Mouse (Mus musculus) erythroblast, embryonic 14.5 days (primary cell): Measurements from ENCODE around the gene Cbx7. TPM values are rescaled to one million over a fixed set of nuclear protein-coding genes. Genes with fewer than 3 reads are reported as not detected.
A peak's percentile ranks its signal among the peaks of the same experiment; 100 is the strongest.

Experiments used
- H3K27me3 ChIP-seq: 2 replicates; pipeline ENCODE4 v1.6.1; 2012; ENCODE audit warnings: inconsistent platforms; ENCODE audit not compliant: control insufficient read depth
- H3K36me3 ChIP-seq: 2 replicates; pipeline ENCODE4 v1.6.1; 2012; ENCODE audit warnings: mild to moderate bottlenecking, inconsistent platforms; ENCODE audit not compliant: control insufficient read depth
- H3K4me1 ChIP-seq: 2 replicates; pipeline ENCODE4 v1.6.1; 2012; ENCODE audit warnings: inconsistent platforms; ENCODE audit not compliant: control insufficient read depth
- H3K4me3 ChIP-seq: replicated peaks from 2 replicates; pipeline ENCODE3; 2012; ENCODE audit warnings: moderate library complexity, mild to moderate bottlenecking, inconsistent platforms
- H3K9me3 ChIP-seq: 2 replicates; pipeline ENCODE4 v1.6.1; 2012; ENCODE audit warnings: low read length, inconsistent platforms, mixed read lengths; ENCODE audit not compliant: control insufficient read depth
- GATA1 ChIP-seq: IDR thresholded peaks from 2 replicates; pipeline ENCODE4 v1.6.1; 2012; ENCODE audit warnings: low read length, inconsistent platforms, mixed read lengths
- TAL1 ChIP-seq: IDR thresholded peaks from 3 replicates; pipeline ENCODE4 v1.6.1; 2012; ENCODE audit warnings: low read length, inconsistent platforms, mixed read lengths
- polyA plus RNA-seq: library from polyadenylated mRNA; stranded (reverse); fragments of >175 nt; gene quantifications from 2 replicates; pipeline ENCODE4 v1.2.3, GENCODE M21; 2012

Cbx7 gene
- polyA plus RNA-seq, 1 experiment, result 0.50 TPM

- TF ChIP-seq GATA1 (no peak), TAL1 (no peak)
- Histone ChIP-seq H3K4me3 (peak overlapping the region; percentile 38), H3K4me1 (peaks cover 24% of the 10 kb centered on the region), H3K9me3 (peaks cover 2% of the 10 kb centered on the region; the same call in 1 of the 2 replicates), H3K27me3 (peaks cover 70% of the 10 kb centered on the region), H3K36me3 (no peaks in the 10 kb centered on the region)
Measured at GRCm38 (mm10) chr15:80013256-80014030, 42.5 kb upstream of the Cbx7 start.

GRCm38 (mm10) chr15:80012527-80013201 is 41.7 kb upstream of the Cbx7 start:
- Histone ChIP-seq H3K4me1 (peaks cover 24% of the 10 kb centered on the region), H3K9me3 (peaks cover 2% of the 10 kb centered on the region; the same call in 1 of the 2 replicates), H3K27me3 (peaks cover 71% of the 10 kb centered on the region), H3K36me3 (no peaks in the 10 kb centered on the region), H3K4me3 (peak overlapping the region; percentile 38)
- TF ChIP-seq GATA1 (no peak), TAL1 (no peak)

- no peaks in the 10 kb centered on the region for H3K36me3 ChIP-seq
- H3K9me3 ChIP-seq, result peaks cover 2% of the 10 kb centered on the region; the same call in 1 of the 2 replicates
- peaks cover 71% of the 10 kb centered on the region for H3K27me3 ChIP-seq
- peaks cover 23% of the 10 kb centered on the region for H3K4me1 ChIP-seq
- peak overlapping the region; percentile 38 for H3K4me3 ChIP-seq
- no peak for TF ChIP-seq TAL1
- no peak for TF ChIP-seq GATA1
Measured at GRCm38 (mm10) chr15:80011778-80012526, 41.0 kb upstream of the Cbx7 start.

GRCm38 (mm10) chr15:80011194-80011593 is 40.3 kb upstream of the Cbx7 start:
- peaks cover 75% of the 10 kb centered on the region for H3K27me3 ChIP-seq
- H3K36me3 ChIP-seq, result no peaks in the 10 kb centered on the region
- TF ChIP-seq GATA1 (no peak), TAL1 (no peak)
- no peak overlapping the region for H3K4me3 ChIP-seq
- peaks cover 2% of the 10 kb centered on the region; the same call in 1 of the 2 replicates for H3K9me3 ChIP-seq
- H3K4me1 ChIP-seq, result peaks cover 16% of the 10 kb centered on the region

GRCm38 (mm10) chr15:80010182-80010558 is 39.3 kb upstream of the Cbx7 start:
- no peaks in the 10 kb centered on the region for H3K36me3 ChIP-seq
- H3K27me3 ChIP-seq, result peaks cover 74% of the 10 kb centered on the region
- TF ChIP-seq TAL1 (no peak), GATA1 (no peak)
- peaks cover 2% of the 10 kb centered on the region; the same call in 1 of the 2 replicates for H3K9me3 ChIP-seq
- no peak overlapping the region for H3K4me3 ChIP-seq
- peaks cover 7% of the 10 kb centered on the region for H3K4me1 ChIP-seq

- peaks cover 6% of the 10 kb centered on the region for H3K4me1 ChIP-seq
- peaks cover 72% of the 10 kb centered on the region for H3K27me3 ChIP-seq
- H3K9me3 ChIP-seq, result peaks cover 2% of the 10 kb centered on the region; the same call in 1 of the 2 replicates
- no peaks in the 10 kb centered on the region for H3K36me3 ChIP-seq
- no peak for TF ChIP-seq GATA1
- no peak for TF ChIP-seq TAL1
- H3K4me3 ChIP-seq, result no peak overlapping the region
Measured at GRCm38 (mm10) chr15:80009421-80010181, 38.7 kb upstream of the Cbx7 start.

GRCm38 (mm10) chr15:80008461-80008860 is 37.5 kb upstream of the Cbx7 start:
- Histone ChIP-seq H3K4me1 (peaks cover 6% of the 10 kb centered on the region), H3K4me3 (no peak overlapping the region), H3K36me3 (no peaks in the 10 kb centered on the region), H3K9me3 (peaks cover 2% of the 10 kb centered on the region; the same call in 1 of the 2 replicates), H3K27me3 (peaks cover 61% of the 10 kb centered on the region)
- TF ChIP-seq TAL1 (no peak), GATA1 (no peak)

- Histone ChIP-seq H3K4me3 (no peak overlapping the region), H3K4me1 (peaks cover 4% of the 10 kb centered on the region), H3K36me3 (no peaks in the 10 kb centered on the region), H3K27me3 (peaks cover 38% of the 10 kb centered on the region), H3K9me3 (no peaks in the 10 kb centered on the region)
- TF ChIP-seq TAL1 (no peak), GATA1 (no peak)
Measured at GRCm38 (mm10) chr15:80006156-80006555, 35.2 kb upstream of the Cbx7 start.
